Mouse (Mus musculus) lung, postnatal 36 days (tissue): ENCODE results near the gene Ube2e1.

ENCODE experiments used
- DNase-seq: peaks from one replicate; pipeline ENCODE4 v3.0.0; 2022; ENCODE audit warnings: mixed read lengths

The Ube2e1 gene

DNA sequence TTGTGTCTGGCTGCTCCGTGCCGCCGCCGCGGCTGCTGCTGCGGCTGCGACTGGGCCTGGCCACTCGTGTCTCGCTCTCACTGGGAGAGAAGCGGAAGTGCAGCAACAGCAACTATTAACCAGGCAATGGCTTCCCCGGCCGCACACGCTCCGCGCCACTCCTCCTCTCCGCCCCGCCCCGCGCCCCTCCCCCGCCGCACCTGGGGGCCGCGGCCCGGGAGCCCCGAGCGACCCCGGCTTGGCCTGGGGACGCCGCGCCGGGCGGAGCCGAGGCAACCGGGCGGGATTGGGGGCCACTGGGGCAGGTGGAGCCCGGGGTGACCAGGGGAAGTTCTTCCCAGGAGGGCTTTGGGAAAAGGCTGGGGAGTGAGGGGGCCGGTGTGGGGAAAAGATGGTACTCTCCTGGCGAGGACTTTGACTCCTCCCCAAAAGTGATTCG lies at the start of gene Ube2e1:
Gene Ube2e1 (minus strand): TSS at position 167 of the 439 bp plus-strand sequence.
- DNase-seq: peak; percentile 80

DNA sequence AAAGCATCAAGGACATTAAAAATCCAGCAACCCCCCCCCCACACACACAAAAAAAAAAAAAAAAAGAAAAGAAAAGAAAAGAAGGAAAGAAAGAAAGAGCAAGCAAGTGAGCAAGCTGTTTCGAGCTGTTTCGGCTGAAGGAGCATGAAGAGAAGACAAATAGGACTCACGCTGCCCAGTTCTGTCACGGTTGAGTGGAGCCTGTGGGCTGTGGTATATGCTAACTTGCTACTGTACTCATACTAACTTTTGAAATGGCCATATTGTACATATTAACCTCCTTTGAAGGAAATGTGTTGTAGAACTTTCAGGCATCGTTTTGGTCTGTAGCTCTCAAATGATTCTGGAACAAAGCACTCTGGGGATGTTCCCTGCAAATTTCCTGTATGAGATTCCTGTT lies 48.2 kb upstream of the Ube2e1 start:
- no peak for DNase-seq

DNA sequence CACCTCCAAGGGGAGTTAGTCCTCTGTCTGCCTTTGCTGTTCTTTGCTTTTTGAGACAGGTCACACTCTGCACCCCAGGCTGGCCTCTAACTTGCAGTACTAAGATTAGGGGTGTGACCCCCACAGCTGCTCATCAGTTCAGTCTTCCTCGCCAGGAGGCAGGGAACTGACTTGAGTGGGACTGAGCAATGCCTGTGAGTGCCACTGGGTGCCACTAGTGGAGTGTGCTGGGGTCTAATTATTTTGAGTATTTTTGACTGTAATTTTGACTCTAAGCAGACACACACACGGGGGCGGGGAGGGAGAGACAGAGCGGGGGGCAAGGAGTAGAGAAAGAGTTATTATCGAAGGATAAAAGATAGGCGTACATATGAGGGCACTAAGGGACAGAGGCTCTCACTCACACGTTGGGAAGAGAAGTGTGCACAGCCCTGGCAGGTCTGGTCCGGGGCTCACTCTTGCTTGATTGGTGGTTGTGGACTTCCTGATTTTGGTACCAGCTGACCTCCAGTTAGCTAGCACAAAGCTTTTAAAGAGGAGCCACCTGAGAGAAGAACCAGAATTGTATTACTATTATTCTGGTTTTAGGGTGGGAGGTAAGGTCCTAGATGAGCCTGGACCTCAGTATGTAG lies 46.4 kb upstream of the Ube2e1 start:
- DNase-seq: no peak

DNA sequence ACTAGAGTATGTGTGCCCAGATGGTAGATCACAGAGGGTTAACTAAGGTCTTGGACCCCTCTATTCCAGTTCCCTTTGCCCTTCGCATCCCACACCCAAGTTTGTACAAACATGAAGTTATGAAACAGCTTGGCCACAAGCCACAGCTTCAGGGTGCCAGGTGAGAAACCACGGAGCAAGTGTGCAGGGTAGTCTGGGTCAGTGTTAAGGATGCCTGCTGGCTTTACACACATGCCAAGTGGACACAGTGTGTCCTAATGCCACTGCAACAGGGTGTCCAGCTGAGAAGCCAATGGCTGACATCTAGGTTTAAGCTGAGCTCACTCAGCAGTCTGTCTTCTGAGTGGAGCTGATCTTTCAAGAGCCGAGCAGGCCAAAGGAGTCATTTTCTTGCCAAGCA lies 44.5 kb upstream of the Ube2e1 start:
- DNase-seq: peak; percentile 82

DNA sequence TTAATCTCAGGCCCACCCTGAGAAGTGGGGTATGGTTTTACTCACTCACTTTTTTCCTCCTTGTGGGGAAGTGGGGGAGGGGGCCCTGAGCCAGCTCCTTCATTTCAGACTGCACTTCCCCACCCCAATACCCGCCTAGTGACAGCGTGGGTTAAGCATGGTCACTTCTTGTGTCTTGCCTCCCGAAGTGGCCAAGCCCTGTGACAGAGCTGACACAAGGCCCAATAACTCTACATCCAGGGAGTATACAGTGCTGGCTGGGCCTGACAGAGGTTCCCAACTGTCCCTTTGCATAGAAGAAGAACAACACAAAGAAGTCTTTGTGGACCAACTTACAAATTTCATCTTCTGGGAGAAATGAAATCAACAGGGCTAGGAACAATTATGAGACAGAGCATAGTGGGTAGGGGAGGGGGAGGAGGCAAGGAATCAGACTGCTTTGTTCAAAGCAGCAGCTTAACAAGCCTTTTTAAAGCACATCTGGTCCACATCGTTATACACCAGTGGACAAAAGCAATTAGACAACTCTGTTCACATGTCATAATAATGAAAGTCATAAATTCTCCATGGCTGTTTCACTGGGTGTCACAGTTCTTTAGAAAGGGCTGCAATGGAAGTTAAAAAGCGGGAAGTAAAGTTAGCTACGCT lies 42.2 kb upstream of the Ube2e1 start:
- no peak for DNase-seq

DNA sequence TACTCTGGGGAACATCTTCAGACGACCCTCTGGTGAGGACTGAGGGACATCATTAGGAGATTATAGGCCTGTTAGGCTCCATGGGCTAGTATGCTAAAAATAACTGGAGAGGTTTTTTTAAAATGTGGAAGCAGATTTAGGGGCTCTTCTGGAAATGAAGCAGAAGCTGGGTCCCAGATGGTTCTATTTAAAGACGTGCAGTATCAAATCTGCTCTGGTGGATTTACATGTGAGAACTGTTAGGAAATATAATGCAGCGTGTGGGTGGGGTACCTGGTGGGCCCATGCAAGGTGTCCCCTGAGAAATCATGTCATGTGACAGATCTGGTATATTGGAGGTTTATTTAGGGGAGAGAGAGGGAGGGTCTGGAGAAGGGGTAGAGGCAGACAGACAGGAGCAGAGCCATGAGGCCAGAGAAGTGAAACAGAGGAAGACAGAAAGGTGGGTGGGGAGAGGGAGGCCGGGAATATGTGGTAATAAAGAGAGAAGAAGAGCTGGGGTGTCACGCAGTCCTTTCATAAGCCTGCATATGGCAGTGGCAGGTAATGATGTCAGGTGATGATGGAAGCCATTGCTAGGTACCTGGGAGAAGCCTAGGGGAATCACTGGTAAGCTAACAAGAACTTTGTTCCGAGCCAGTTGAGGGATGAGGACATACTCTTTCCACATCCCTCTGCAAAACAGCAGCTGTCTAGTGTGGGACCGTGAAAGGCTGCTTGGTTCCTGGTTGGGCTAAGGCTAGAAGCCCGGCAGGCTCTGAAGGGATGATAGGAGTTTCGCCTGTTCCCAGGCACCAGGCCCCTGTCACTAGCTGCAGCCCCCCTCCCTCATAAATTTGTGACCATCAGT lies 41.3 kb upstream of the Ube2e1 start:
- no peak for DNase-seq

DNA sequence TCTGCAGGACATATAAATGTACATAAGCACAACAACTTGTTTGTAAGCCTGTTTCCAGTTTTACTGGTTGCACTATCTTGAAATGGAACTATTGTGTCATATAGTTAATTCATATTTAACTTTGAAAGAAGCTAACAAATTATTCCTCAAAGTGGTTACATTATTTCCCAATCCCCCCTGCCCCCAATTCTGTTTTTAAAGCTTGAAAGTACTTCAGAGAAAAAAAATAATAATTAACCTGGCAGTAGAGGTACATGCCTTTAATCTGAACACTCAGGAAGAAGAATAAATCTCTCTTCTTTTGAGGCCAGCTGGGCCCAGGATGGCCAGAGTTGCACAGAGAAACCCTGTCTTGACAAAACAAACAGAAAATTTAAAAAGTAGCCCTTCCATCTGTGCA lies 37.4 kb upstream of the Ube2e1 start:
- no peak for DNase-seq

DNA sequence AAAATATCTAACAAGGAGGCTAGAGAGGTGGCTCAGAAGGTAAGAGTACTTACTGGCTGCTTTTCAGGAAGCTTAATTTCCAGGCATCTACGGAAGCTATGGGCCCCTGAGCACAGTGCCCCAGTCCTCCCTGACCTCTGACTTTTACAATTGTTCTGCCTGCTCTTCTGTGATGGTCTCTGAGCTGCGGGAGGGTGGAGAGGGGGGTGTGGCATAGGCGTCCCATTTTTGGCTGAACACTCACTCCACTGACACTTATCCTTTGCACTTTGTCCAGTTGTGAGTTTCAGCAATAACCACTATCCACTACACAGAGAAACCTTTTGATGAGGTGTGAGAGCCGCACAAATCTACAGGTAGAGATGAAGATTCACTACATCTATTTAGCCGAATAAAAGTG lies 35.4 kb upstream of the Ube2e1 start:
- no peak for DNase-seq

DNA sequence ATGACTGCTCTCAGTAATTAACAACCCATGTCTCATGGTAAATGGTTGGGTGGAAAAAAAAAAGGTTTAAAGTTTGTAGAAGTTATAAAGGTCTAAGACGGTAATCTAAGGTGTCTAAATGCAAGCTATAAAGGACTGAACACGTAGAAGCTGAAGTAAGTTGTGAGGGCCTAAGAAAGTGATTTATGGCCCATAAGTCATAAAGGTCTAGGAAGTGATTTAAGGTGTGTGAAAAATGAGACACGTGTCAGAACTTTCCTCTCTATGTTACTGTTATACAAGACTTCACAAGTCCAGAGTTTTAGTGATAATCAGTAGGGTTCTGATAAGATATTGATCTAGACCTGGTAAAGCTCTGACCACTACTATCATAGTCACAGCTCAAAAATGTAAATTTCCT lies 32.7 kb upstream of the Ube2e1 start:
- DNase-seq: no peak

DNA sequence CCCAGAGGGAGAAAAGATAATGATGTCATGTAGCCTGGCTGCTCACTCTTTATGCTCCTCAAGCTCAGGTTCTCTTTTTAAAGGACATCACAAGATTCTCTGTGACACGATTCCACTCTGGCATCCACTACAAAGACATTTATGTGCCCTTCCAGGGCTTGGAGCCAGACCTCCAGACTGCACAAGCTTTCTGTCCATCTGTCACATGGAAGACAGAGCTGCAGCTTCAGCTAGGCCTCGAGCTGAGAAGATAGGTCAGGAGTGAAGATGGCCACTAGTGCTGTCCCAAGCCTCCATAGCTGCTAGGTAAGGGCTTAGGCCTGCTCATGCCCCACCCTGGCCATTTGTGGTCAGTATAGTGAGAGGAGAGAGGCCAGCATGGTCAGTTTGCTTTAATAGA lies 24.8 kb upstream of the Ube2e1 start:
- no peak for DNase-seq

DNA sequence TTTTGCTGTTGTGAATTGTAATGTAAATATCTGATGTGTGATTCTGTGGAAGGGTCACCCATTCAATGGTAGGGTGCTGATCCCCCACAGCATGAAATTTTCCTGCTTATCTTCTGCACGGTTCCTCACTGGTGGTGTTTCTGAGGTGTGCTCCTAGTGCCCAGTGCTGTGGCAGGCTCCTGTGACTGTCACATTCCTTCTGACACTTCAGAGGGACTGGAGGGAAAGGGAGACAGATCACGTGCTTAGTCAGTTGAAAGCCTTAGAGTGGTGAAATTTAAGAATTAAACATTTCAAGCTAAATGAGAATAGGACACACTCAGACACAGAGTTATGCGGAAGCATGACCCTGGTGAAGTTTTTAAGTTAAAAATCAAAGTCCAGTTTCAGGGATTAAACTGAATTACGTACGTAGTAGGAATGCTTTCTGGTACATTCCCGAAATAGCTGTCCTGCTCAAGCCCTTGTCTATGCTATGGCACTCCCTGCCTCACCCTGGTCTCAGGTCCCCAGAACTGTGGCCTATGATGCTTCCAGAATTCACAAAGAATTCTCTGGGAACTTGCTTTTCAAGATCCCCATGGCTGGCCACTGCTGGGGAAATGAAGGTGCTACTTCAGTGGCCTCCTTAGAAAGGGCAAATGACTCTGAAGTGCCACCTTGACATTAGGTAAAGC lies 24.0 kb upstream of the Ube2e1 start:
- DNase-seq: peak; percentile 31

DNA sequence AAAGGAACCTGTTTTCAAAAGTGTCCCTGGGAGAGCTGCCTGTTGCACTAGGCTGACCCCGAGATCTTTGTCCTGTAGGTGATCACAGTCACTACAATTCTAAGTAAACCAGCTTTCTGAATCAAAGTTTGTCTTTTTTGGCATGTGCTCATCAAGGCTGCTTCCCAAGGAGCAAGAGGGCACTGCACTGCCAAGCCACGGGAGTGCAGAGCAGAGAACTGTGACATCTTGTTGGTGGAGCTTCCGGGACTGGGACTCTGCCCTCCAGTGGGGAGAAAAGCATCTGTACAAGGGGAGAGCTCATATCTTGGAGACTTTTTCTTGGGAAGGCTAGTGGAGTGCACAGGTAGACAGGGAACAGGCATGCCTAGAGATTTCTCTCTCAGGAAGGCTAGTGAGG lies 21.9 kb upstream of the Ube2e1 start:
- no peak for DNase-seq

DNA sequence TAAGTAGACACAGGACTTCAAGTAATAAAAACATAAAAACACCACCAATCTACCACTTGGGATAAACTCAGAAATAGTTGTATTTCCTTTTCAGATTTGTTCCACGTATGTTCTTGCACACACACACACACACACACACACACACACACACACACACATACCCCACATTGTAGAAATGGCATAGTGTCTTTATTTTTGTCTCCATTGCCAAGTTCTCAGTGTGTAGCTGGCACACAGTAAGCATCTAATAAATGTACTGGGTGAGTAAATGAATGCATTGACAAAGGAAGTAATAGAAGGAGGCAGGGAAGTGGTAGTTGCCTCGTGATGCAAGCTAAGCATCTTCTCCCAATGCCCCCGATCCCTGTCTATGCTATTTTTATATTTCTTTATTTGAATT lies 21.3 kb upstream of the Ube2e1 start:
- DNase-seq: no peak

DNA sequence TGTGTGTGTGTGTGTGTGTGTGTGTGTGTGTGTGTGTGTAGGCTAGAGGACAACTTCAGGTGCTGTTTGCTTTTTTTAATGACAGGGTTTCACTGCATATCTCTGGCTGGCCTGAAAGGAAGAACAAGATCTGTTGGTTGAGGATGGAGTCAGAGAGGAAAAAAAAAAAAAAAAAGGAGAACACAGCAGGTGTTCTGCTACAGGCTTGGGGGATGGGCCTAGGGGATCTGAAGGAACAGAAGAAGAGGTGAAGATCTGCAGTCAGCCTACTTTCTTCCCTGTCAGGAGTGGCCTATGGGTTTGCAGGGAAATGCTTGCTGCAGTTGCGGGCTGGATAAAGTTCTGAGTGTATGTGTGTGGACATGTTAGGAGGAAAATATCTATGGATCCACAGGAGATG lies 19.0 kb upstream of the Ube2e1 start:
- DNase-seq: no peak

DNA sequence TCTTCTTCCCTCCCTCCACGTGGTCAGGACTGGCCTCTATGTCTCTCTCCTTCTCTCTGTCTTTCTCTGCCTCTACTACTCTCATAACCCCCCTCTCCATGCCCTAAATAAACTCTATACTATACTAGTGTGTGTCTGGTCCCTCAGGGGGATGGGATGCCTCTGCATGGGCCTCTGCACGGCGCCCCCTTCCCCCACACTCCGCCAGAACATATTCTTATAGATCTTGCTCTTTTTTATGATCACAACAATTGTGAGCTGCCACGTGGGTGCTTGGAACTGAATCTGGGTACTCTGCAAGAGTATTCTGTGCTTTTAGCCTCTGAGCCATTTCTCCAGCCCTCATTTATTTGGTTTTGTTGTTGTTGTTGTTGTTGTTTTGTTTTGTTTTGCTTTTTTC lies 18.2 kb upstream of the Ube2e1 start:
- no peak for DNase-seq

DNA sequence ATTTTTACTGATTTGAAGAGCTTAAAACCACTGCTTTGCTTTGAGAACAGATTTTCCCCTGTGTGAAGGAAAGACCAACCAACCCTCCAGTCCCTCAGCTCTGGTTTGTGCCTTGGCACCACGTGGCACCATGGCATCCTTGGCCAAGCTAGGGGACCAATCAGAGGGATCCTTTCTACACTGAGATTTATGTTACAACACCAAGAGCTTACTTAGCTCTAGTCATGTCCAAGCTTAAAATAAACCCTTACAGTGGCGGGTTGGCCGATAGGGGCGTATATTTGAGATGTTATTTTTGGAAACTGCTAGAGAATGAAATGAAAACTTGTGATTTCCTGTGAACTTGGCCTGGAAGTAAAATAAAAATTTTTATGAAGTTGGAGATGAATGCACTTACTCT lies 11.9 kb upstream of the Ube2e1 start:
- no peak for DNase-seq

DNA sequence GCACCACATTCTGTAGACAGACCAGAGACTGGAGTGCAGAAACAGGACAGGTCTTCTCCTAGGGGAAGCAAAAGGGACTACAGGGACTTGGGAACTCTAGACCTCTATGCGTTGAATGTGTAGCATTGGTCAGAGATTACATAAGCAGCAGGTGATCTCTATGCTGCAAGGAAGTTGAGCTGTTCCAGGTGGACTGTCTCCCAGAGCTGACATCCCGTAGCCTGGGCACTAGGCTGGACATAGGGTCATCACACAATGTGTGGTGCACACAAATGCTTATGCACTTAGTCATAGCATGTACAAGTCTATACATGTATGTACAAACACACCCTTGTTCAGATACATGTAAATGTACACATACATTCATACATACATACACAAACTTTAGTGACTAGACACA lies 11.1 kb upstream of the Ube2e1 start:
- DNase-seq: no peak

DNA sequence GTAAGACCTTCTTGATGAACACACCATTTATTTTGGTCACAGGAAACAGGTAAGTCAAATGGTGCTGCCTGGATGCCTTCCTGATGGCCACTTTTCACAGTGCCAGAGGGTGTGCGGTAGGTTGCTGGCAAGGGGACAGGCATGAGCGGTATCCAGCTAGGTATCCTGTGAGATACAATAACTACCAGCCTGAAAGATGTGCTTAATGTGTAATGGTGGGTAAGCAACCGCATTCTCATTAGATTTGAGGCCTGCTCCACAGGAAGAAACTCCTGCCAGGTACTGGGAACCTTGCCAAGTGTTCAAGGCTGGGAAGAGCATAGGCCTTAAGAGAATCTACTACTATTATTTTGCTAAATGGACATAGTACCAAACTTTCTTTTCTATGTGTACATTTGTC lies 9.4 kb upstream of the Ube2e1 start:
- no peak for DNase-seq

DNA sequence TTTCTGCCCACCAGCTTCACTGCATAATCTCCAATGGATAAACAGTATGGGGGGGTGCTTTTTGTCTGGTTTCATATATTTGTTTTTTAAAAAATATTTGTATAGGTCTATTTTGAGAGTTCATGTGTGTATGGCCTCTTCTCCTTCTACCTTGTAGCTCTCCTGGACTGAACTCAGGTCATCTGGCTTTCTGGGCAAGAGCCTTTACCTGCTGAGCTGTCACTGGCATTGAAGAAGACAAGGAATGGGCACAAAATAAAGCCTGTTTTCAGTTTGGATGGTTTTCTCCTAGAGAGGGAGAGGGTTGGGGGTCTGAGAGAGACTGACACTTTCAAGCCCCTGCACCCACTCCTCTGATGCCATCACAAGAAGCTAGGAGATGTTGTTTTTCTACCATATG lies 4.4 kb upstream of the Ube2e1 start:
- DNase-seq: no peak

DNA sequence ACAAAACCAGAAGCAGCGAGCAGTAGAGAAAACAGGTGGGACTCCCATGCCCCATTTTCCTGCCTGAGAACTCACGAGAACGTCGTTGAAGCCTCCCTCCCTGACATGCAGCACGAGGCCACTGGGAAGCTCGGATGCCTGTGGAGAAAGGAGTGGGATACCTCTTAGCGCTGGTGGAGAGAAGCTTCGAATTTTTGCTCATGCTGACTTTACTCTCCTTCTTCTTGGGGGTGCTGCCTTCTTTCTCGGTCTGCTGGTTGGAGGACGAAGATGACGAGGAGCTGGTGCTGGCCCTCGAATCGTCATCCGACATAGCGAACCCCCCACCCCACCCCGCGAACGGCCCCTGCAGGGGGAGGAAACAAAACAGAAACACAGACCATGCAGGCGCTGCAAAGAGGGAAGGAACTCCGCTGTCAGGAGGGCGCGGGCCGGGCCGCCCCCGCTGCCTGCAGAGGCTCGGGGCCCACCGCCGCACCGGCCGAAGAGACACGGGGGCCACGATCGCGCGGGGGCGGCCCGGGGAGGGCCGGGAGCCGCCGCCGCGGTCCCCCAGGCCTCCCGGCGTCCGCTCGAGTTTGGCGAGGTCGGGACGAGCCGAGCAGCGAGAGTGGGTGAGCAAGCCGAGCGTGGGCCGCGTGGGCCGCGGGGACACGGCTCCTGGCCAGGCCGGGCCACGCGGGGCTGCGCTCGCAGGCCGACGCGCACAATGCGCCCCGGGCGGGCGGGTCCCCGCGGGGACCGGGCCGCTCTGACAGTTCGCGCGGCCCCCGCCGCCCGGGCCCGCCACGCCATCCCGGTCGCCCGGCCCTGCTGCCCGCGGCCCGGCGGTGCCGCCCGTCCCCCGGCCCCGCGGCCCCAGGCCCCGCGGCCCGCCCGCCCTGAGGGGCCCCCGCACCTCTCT lies 618 bp downstream of the Ube2e1 start:
- peak; percentile 16 for DNase-seq

DNA sequence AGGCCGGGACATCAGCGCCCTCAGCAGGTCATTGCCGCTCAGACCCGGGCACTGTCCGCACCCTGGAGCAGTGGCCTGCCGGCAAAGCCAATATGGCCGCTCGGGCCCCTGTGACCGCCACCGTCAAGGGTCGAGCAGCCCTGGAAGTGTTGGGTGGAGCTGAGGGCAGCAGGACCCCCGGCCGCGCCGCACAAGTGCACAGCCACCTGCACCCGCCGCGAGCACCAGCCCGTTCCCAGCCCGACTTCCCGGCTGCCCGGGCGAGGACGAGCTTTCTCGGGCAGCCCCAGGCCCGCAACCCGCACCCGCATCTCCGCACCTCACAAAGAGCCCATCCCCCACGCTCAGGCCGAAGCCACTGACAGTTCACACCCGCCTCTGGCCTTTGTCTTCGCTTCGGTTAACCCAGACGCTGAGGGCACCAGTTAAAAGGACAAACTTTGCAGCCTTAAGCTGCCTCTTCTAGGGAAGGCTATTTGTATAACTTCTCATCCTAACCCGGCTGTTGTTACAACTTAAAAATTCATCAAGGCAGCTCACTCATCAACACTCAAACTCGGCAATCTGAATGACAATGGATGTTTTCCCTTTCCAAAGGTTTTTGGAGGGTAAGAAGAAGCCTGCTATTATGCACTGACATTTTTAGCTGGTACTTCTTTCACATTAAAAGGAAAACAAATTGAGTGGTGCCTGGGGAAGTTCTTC lies 4.5 kb downstream of the Ube2e1 start:
- DNase-seq: peak; percentile 25
